Mouse (Mus musculus) mouse embryonic stem cell (cell line): Measurements from ENCODE around the gene Camta2.

Experiments used
- in situ Hi-C, 2 experiments: fragments of 300-500 bp; cut with MboI; formaldehyde crosslinking; loops; 1 replicate in 1 of 2; 3 replicates in 1 of 2; pipeline ENCODE4 v1.14.3; 2019 to 2020; ENCODE audit warnings: low sequenced_read_pairs in 2 of 2, low pct_unique_long_range_greater_than_20kb in 1 of 2, mixed read lengths in 1 of 2; ENCODE audit not compliant: unreplicated experiment in 1 of 2

Gene Camta2

GRCm38 (mm10) chr11:70654198-70654922 lies 33.5 kb downstream of the Camta2 start, which contains the start of gene Pfn1:
Pfn1 (minus strand) TSS chr11:70654644.
- in situ Hi-C loops: no loop called here

DNA sequence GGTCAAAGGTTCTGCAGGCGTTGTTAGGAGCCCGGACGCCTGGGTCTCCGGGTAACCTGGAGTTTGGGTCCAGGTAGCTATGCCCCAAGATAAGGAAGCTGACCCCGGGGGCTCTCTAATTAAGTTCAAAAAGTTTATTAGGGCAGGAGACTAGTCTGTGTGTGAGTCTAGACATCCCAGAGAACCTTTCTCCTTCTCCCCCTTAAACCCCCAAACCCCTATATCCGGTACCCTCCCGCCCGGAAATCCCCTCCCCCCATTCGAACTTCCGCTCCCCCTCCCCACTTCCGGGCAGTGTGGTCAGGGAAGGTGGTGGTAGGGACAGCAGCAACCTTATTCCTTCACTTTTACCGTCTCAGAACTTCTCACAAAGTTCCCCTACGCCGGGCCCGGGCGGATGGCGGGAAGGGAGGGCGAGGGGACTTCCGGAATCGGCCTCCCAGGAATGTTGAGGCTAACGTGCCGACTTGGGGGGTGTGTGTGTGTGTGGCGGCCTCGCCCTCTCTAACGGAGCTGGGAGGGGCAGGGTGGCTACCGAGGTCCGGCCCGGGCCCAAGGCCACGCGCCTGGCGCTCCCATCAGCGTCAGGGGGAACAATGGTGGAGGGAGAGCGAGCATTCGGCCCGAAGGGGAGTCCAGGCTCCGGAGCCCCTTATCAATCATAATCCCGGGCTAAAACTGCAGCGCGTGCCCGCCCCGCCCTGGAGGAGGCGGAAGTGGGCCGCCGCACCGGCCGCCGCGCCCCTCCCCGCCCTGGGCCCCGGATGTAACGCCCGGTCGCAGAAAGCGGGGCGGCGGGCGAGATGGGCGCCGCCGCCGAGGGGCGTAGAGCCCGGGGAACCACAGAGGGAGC lies 34.3 kb downstream of the Camta2 start:
- in situ Hi-C loops: no loop called here

- in situ Hi-C loops: no loop called here
These were observed 35.0 kb downstream of the Camta2 start for GRCm38 (mm10) chr11:70652884-70653344.

- in situ Hi-C loops: no loop called here
These were observed 35.6 kb downstream of the Camta2 start for GRCm38 (mm10) chr11:70652029-70652883.

DNA sequence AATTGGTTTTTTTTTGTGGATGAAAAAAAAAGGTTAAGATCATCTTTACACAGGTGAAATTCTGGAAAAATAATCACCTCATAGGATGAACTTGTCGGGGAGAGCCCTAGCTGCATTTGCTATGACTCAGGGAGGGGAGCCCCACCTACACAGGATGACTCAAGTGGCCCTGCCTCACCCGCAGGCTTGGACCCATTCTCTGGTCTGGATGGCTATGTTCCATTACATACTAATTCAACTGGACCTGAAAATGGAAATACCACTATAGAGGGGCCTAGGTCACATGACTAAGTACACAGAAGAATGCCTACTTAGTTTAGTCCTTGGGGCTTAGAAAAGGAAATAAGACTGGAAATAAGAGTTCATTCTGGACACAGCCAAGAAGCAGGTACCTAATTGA lies 36.5 kb downstream of the Camta2 start:
- in situ Hi-C loops: no loop called here

GRCm38 (mm10) chr11:70650322-70651175 lies 37.4 kb downstream of the Camta2 start:
- in situ Hi-C loops: no loop called here

- in situ Hi-C loops: no loop called here
These were observed 38.6 kb downstream of the Camta2 start for GRCm38 (mm10) chr11:70649185-70649734.

DNA sequence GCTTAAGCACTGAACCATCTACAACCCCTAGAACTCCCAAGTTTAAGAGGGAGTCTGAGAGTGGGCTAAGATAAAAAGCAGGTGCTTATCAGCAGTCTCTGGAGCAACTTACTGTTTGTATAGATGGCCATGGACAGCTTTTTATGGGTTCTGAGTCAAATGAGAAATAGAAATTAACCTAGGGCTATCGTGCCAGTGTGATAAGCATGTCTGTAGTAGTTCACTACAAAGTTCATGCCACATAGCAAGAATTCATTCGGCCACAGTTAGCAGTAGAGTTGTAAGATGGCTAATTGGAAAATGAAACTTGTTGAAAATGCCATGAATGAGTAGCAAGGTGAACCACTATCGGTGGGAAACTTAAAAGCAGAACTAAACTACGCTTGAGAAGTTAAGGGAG lies 39.4 kb downstream of the Camta2 start:
- in situ Hi-C loops: no loop called here

- in situ Hi-C loops: no loop called here
These were observed 40.0 kb downstream of the Camta2 start for GRCm38 (mm10) chr11:70647716-70648420.

DNA sequence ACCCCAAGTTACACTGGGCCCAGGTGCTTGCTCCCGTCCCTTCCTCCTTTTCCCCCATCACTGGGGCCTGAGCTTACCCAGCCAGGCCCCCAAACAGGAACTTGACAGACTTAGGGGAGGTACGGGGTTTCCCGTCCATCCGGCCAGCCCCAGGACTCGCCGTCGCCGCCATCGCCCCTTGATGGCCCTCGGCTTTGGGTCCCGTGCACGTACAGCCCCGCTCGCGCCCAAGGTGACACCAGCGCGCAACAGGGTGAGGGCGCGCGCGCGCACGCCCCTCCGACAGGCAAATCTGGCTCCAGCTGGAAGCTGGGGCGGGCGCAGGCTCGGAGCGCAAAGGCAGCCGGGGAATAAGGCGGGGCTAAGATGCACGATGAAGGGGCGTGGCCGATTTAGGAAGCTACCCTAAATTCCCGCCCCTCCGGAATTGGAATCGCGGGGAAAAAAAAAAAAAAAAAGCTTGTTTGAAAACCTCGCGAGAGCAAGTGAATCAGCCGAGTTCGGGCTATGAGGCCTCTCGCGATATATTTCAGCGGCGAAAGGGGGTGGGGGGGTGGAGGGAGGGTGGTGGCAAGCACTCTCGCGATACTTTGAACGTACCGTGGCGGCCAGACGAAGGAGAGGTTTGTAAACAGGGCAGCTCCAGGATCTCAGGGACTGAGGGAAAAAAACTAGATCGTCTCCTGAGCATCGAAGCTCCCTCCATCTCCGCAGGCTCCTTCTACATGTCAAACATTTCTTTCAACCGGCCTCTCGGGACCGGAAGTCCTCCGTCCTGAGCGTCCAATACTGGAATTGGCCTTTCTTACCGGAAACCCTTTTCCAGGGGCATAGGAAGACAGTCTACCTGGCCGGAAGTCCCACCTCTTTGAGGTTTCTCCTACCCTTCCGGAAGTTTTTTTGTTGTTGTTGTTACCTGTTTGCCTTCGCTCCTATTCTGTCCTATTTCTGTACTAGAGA lies 40.9 kb downstream of the Camta2 start, which contains the start of the genes Rnf167 and Slc25a11:
Rnf167 (plus strand) TSS at position 545 of the 960 bp plus-strand sequence.
Slc25a11 (minus strand) TSS at position 789 of the 960 bp plus-strand sequence.
- in situ Hi-C loops: no loop called here

- in situ Hi-C loops: no loop called here
These were observed 41.7 kb downstream of the Camta2 start for GRCm38 (mm10) chr11:70646259-70646555.

DNA sequence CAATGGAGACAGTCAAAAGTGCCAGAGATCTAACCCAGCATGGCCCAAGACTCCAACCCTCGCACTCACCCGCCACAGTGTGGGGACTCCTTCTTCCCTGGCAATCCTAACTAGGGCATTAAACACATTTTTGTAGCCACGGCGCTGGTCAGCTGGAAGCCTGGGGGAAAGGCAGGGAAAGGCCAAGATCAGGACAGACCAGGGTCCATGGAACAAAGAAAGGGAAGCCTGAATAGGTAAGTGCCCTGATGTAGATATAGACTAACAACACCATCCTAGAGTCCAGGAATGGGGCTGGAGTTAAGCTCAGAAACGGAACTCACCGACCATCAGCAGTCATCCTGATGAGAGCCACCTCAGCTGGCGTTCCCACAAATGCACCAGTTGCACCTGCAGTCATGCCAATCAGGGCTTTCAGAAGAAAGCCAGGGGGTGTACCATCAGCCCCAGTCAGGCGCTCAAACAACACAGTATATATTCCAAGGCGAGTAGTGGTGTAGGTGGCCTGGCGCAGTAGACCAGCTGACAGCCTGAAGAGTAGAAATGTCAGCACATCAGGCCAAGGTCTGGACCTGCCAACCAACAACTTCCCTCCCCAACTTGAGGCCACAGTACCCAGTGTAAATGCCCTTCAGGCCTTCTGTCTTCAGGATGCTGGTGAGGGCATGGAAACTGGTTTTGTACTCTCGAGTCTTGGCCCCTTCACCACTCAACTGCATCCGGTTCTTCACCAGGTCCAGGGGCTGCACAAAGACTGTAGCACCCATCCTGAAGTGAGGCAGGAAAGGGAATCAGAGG lies 42.2 kb downstream of the Camta2 start:
- in situ Hi-C loops: no loop called here

GRCm38 (mm10) chr11:70644564-70645103 lies 43.3 kb downstream of the Camta2 start:
- in situ Hi-C loops: no loop called here

DNA sequence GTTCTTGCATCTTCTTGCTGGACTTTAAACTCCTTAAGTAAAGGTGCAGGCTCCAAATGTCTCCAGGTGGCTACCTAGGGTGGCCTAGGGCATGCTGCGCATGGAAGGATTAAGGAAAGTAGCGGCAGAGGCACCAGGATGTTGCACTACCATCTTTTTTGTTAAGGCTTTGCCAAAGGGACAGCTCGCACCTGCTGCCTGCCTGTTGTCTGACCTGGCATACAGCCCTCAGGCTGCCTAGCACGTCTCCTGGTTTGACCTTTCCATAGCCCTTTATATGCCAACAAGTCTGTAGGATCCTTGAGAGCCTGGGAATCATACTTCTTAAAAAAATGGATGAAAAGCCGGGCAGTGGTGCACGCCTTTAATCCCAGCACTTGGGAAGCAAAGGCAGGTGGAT lies 44.9 kb downstream of the Camta2 start:
- in situ Hi-C loops: no loop called here

GRCm38 (mm10) chr11:70641241-70641640 lies 46.7 kb downstream of the Camta2 start:
- in situ Hi-C loops: no loop called here
